Mouse (Mus musculus) testis, adult 2 months (tissue): Measurements from ENCODE around the gene Olfr1168. TPM values are rescaled to one million over a fixed set of nuclear protein-coding genes. Genes with fewer than 3 reads are reported as not detected.
"Not testable (repeated sequence)": the region's sequence is repeated elsewhere in the genome, so short reads cannot be mapped to it uniquely, and the experiment has no call there.

Source experiments
- H3K27ac ChIP-seq: fragments of 200-500 bp; 2 replicates; pipeline ENCODE4 v1.5.1; 2012; ENCODE audit warnings: low read depth, low read length; ENCODE audit not compliant: control insufficient read depth, insufficient read depth
- H3K27me3 ChIP-seq: fragments of 200-500 bp; 2 replicates; pipeline ENCODE4 v1.6.1; 2012; ENCODE audit warnings: mild to moderate bottlenecking, low read length, moderate library complexity; ENCODE audit not compliant: control insufficient read depth, insufficient read depth
- H3K36me3 ChIP-seq: fragments of 200-500 bp; 2 replicates; pipeline ENCODE4 v1.6.1; 2012; ENCODE audit warnings: mild to moderate bottlenecking, low read length; ENCODE audit not compliant: control insufficient read depth, insufficient read depth
- H3K4me1 ChIP-seq: fragments of 200-500 bp; 2 replicates; pipeline ENCODE4 v1.6.1; 2012; ENCODE audit warnings: low read length; ENCODE audit not compliant: control insufficient read depth, insufficient read depth
- H3K4me3 ChIP-seq: fragments of 200-500 bp; 2 replicates; pipeline ENCODE4 v1.5.1; 2012; ENCODE audit warnings: low read depth, mild to moderate bottlenecking, low read length, moderate library complexity, mixed read lengths; ENCODE audit not compliant: control insufficient read depth
- CTCF ChIP-seq: fragments of 200-500 bp; IDR thresholded peaks from 2 replicates; pipeline ENCODE4 v1.5.1; 2012; ENCODE audit warnings: low read depth, mild to moderate bottlenecking, inconsistent platforms, low read length, moderate library complexity; ENCODE audit not compliant: control insufficient read depth, insufficient read depth, insufficient replicate concordance
- POLR2A ChIP-seq: fragments of 200-500 bp; IDR thresholded peaks from 2 replicates; pipeline ENCODE4 v1.6.1; 2012; ENCODE audit warnings: low read depth, mild to moderate bottlenecking, inconsistent platforms, low read length, moderate library complexity; ENCODE audit not compliant: control insufficient read depth
- polyA plus RNA-seq: library from polyadenylated mRNA; depleted of rRNA; stranded (reverse); fragments of >200 nt; gene quantifications from 2 replicates; pipeline ENCODE4 v1.2.3, GENCODE M21; 2012; rRNA removed

Gene Olfr1168
- not detected in 2 replicates for polyA plus RNA-seq

GRCm38 (mm10) chr2:88181580-88181979 is at the start of gene Olfr1168:
Olfr1168 (plus strand) TSS chr2:88181880.
- Histone ChIP-seq H3K4me1 (no peaks in the 10 kb centered on the region), H3K4me3 (no peak within 1 kb of the TSS), H3K27me3 (no peaks in the 10 kb centered on the region), H3K36me3 (no peaks in the 10 kb centered on the region), H3K27ac (no peak within 1 kb of the TSS)
- no peak for TF ChIP-seq CTCF
- no peak for TF ChIP-seq POLR2A

GRCm38 (mm10) chr2:88155093-88155492 is 26.6 kb upstream of the Olfr1168 start, which contains the start of gene Olfr1167:
Olfr1167 (minus strand) TSS chr2:88155193.
- H3K4me3 ChIP-seq, H3K27ac ChIP-seq, H3K36me3 ChIP-seq, H3K4me1 ChIP-seq, H3K27me3 ChIP-seq: not testable (repeated sequence)

GRCm38 (mm10) chr2:88220784-88221183 is 39.1 kb downstream of the Olfr1168 start:
- no peaks in the 10 kb centered on the region for H3K36me3 ChIP-seq
- H3K4me3 ChIP-seq = no peak overlapping the region
- no peak overlapping the region for H3K27ac ChIP-seq
- H3K4me1 ChIP-seq = no peaks in the 10 kb centered on the region
- no peaks in the 10 kb centered on the region for H3K27me3 ChIP-seq
- TF ChIP-seq CTCF (no peak), POLR2A (no peak)

GRCm38 (mm10) chr2:88228234-88228633 is 46.6 kb downstream of the Olfr1168 start, which contains the start of gene Olfr1170:
Olfr1170 (minus strand) TSS chr2:88228334.
- no peak for TF ChIP-seq CTCF
- no peak for TF ChIP-seq POLR2A
- Histone ChIP-seq H3K36me3 (no peaks in the 10 kb centered on the region), H3K27me3 (no peaks in the 10 kb centered on the region), H3K27ac (no peak within 1 kb of the TSS), H3K4me3 (no peak within 1 kb of the TSS), H3K4me1 (no peaks in the 10 kb centered on the region)

Other genes with a start within 250 kb of the Olfr1168 start
- not detected in 2 replicates for gene Olfr1155, start 236.7 kb upstream of the Olfr1168 start, polyA plus RNA-seq
- not detected in 2 replicates for gene Olfr1156, start 228.8 kb upstream of the Olfr1168 start, polyA plus RNA-seq
- not detected in 2 replicates for gene Olfr1157, start 213.6 kb upstream of the Olfr1168 start, polyA plus RNA-seq
- not detected in 2 replicates for gene Olfr74, start 207.2 kb upstream of the Olfr1168 start, polyA plus RNA-seq
- not detected in 2 replicates for gene Olfr1158, start 191.8 kb upstream of the Olfr1168 start, polyA plus RNA-seq
- not detected in 2 replicates for gene Olfr1160, start 173.6 kb upstream of the Olfr1168 start, polyA plus RNA-seq
- not detected in 2 replicates for gene Olfr1161, start 159.1 kb upstream of the Olfr1168 start, polyA plus RNA-seq
- not detected in 2 replicates for gene Olfr73, start 144.2 kb upstream of the Olfr1168 start, polyA plus RNA-seq
- not detected in 2 replicates for gene Olfr1162, start 130.8 kb upstream of the Olfr1168 start, polyA plus RNA-seq
- not detected in 2 replicates for gene Olfr1163, start 110.0 kb upstream of the Olfr1168 start, polyA plus RNA-seq
- gene Olfr1164, start 87.9 kb upstream of the Olfr1168 start, polyA plus RNA-seq = not detected in 2 replicates
- not detected in 2 replicates for gene Olfr1166, start 53.6 kb upstream of the Olfr1168 start, polyA plus RNA-seq
- not detected in 2 replicates for gene Olfr1167, start 26.7 kb upstream of the Olfr1168 start, polyA plus RNA-seq
- not detected in 2 replicates for gene Olfr1170, start 46.5 kb downstream of the Olfr1168 start, polyA plus RNA-seq
- gene Olfr1173, start 98.0 kb downstream of the Olfr1168 start, polyA plus RNA-seq = not detected in 2 replicates
- gene Olfr1174-ps, start 133.3 kb downstream of the Olfr1168 start, polyA plus RNA-seq = not detected in 2 replicates
- gene Olfr1175-ps, start 145.3 kb downstream of the Olfr1168 start, polyA plus RNA-seq = not detected in 2 replicates
- not detected in 2 replicates for gene Olfr1176, start 154.8 kb downstream of the Olfr1168 start, polyA plus RNA-seq
- not detected in 2 replicates for gene Olfr1177-ps, start 164.6 kb downstream of the Olfr1168 start, polyA plus RNA-seq
- gene Olfr1178, start 205.2 kb downstream of the Olfr1168 start, polyA plus RNA-seq = not detected in 2 replicates
- not detected in 2 replicates for gene Olfr1179, start 224.6 kb downstream of the Olfr1168 start, polyA plus RNA-seq
- gene Olfr1180, start 237.3 kb downstream of the Olfr1168 start, polyA plus RNA-seq = not detected in 2 replicates
- not detected in 2 replicates for gene Olfr1181, start 244.3 kb downstream of the Olfr1168 start, polyA plus RNA-seq